Mouse (Mus musculus): ENCODE results near the gene Serpina16.

DNA sequence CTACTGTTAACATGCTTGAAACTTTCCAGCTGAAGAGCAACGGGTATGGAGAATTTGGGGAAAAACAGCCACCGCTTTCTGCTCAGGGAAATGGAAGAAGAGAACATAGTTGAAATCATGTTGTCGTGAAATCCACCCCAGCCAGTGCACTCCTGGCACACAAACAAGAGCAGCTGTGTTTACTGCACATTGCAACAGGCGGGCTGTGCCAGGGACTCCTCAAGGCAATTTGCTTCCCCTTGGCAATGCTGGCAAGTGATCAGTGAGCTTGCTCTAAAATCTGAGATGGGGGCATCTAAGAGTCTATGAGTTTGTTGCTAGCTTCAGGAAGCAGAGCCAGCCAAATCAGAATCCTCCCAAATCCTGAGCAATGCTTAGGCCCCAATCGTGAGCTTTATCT is 5.6 kb downstream of the Serpina16 start:
- TF ChIP-seq CTCF (IDR thresholded peaks at IDR 0.05) (no peak), EP300 (IDR thresholded peaks at IDR 0.05) (no peak)

Measured in lung, postnatal 0 days (tissue).